Mouse (Mus musculus) heart, embryonic 16.5 days (tissue): ENCODE measurements around the gene Ell. TPM values are rescaled to one million over a fixed set of nuclear protein-coding genes. Genes with fewer than 3 reads are reported as not detected.

Experiments
- ATAC-seq: fragments of 200-750 bp; cut with Nextera tagmentation; replicated peaks from 2 replicates; pipeline ENCODE4 v1.8.0; 2017; ENCODE audit warnings: moderate number of reproducible peaks; ENCODE audit not compliant: insufficient read depth, low FRiP score; ENCODE audit errors: extremely low read depth
- H3K27ac ChIP-seq: fragments of 300-500 bp; sonication (generic); 2 replicates; pipeline ENCODE4 v1.5.1; 2014; ENCODE audit warnings: mild to moderate bottlenecking, low read length, control low read depth, moderate library complexity
- H3K27me3 ChIP-seq: fragments of 300-500 bp; sonication (generic); 2 replicates; pipeline ENCODE4 v1.6.1; 2014; ENCODE audit warnings: low read length, mixed read lengths; ENCODE audit not compliant: control insufficient read depth, insufficient read depth
- H3K36me3 ChIP-seq: fragments of 300-500 bp; sonication (generic); 2 replicates; pipeline ENCODE4 v1.6.1; 2014; ENCODE audit not compliant: control insufficient read depth, insufficient read depth
- H3K4me1 ChIP-seq: fragments of 300-500 bp; sonication (generic); 2 replicates; pipeline ENCODE4 v1.6.1; 2014; ENCODE audit warnings: low read length, mixed read lengths; ENCODE audit not compliant: control insufficient read depth, insufficient read depth
- H3K4me2 ChIP-seq: fragments of 300-500 bp; sonication (generic); 2 replicates; pipeline ENCODE4 v1.6.1; 2014; ENCODE audit warnings: low read depth, mild to moderate bottlenecking, control low read depth, low read length
- H3K4me3 ChIP-seq: fragments of 300-500 bp; sonication (generic); 2 replicates; pipeline ENCODE4 v1.5.1; 2014; ENCODE audit warnings: mild to moderate bottlenecking, control low read depth, low read length
- H3K9ac ChIP-seq: fragments of 300-500 bp; sonication (generic); 2 replicates; pipeline ENCODE4 v1.6.1; 2014; ENCODE audit warnings: low read length, control low read depth
- H3K9me3 ChIP-seq: fragments of 300-500 bp; sonication (generic); replicated peaks from 2 replicates; pipeline ENCODE4 v1.6.1; 2016; ENCODE audit warnings: low read length; ENCODE audit not compliant: control insufficient read depth
- WGBS: fragments of 180-500 bp; shearing (Covaris S2); extraction: QIAGEN DNeasy Blood & Tissue Kit; methylation state at CpG from one replicate; pipeline ENCODE4 v1.1.7; 2014; 5-methylcytosine and 5-hydroxymethylcytosine counted together
- polyA plus RNA-seq: library from polyadenylated mRNA; unstranded; fragments of >200 nt; fragmentation: Nextera tagmentation; extraction: Ambion mirVana; gene quantifications from 2 replicates; pipeline ENCODE4 v1.2.1, GENCODE M21; 2015

Ell gene
- polyA plus RNA-seq, 1 experiment from 2014 or later = 14.0 TPM

- Histone ChIP-seq H3K9ac (no peak overlapping the region), H3K36me3 (no peaks in the 10 kb centered on the region), H3K4me3 (no peak overlapping the region), H3K9me3 (no peaks in the 10 kb centered on the region), H3K27ac (peak overlapping the region; percentile 0; the same call in 1 of the 2 replicates), H3K4me2 (no peak overlapping the region), H3K27me3 (no peaks in the 10 kb centered on the region), H3K4me1 (peaks cover 58% of the 10 kb centered on the region)
- 71% methylated on average over 3 of the region's 3 CpGs for WGBS
- ATAC-seq = no peak
These were observed 25.5 kb downstream of the Ell start for GRCm38 (mm10) chr8:70564696-70565235.

- Histone ChIP-seq H3K36me3 (no peaks in the 10 kb centered on the region), H3K9me3 (no peaks in the 10 kb centered on the region), H3K4me1 (peaks cover 58% of the 10 kb centered on the region), H3K4me2 (no peak overlapping the region), H3K4me3 (no peak overlapping the region), H3K9ac (no peak overlapping the region), H3K27ac (peak overlapping the region; percentile 58), H3K27me3 (no peaks in the 10 kb centered on the region)
- 30% methylated on average over 3 of the region's 3 CpGs for WGBS
- peak; percentile 59 for ATAC-seq
These were observed 26.3 kb downstream of the Ell start for GRCm38 (mm10) chr8:70565561-70565960.

- Histone ChIP-seq H3K4me1 (peaks cover 41% of the 10 kb centered on the region), H3K9ac (no peak overlapping the region), H3K4me2 (no peak overlapping the region), H3K4me3 (no peak overlapping the region), H3K9me3 (no peaks in the 10 kb centered on the region), H3K27me3 (no peaks in the 10 kb centered on the region), H3K27ac (peak overlapping the region; percentile 79), H3K36me3 (peaks cover 11% of the 10 kb centered on the region; the same call in 1 of the 2 replicates)
- no peak for ATAC-seq
These were observed 31.1 kb downstream of the Ell start for GRCm38 (mm10) chr8:70570360-70570759.

GRCm38 (mm10) chr8:70570990-70571389 lies 31.7 kb downstream of the Ell start:
- no peaks in the 10 kb centered on the region for H3K27me3 ChIP-seq
- peaks cover 12% of the 10 kb centered on the region; the same call in 1 of the 2 replicates for H3K36me3 ChIP-seq
- H3K9ac ChIP-seq = peak overlapping the region; percentile 58; the same call in 1 of the 2 replicates
- peak overlapping the region; percentile 79 for H3K27ac ChIP-seq
- no peak overlapping the region for H3K4me2 ChIP-seq
- peaks cover 35% of the 10 kb centered on the region for H3K4me1 ChIP-seq
- no peaks in the 10 kb centered on the region for H3K9me3 ChIP-seq
- WGBS = 45% methylated on average over 6 of the region's 6 CpGs
- H3K4me3 ChIP-seq = no peak overlapping the region
- peak; percentile 68 for ATAC-seq

- ATAC-seq = no peak
- Histone ChIP-seq H3K27ac (peak overlapping the region; percentile 21; the same call in 1 of the 2 replicates), H3K4me2 (no peak overlapping the region), H3K9me3 (no peaks in the 10 kb centered on the region), H3K27me3 (no peaks in the 10 kb centered on the region), H3K4me1 (peaks cover 32% of the 10 kb centered on the region), H3K4me3 (no peak overlapping the region), H3K9ac (no peak overlapping the region), H3K36me3 (peaks cover 16% of the 10 kb centered on the region)
These were observed 35.0 kb downstream of the Ell start for GRCm38 (mm10) chr8:70574302-70574701.

GRCm38 (mm10) chr8:70574915-70575314 lies 35.7 kb downstream of the Ell start:
- no peak overlapping the region for H3K4me2 ChIP-seq
- no peaks in the 10 kb centered on the region for H3K9me3 ChIP-seq
- no peak overlapping the region for H3K4me3 ChIP-seq
- no peaks in the 10 kb centered on the region for H3K27me3 ChIP-seq
- peaks cover 17% of the 10 kb centered on the region for H3K36me3 ChIP-seq
- H3K4me1 ChIP-seq = peaks cover 29% of the 10 kb centered on the region
- H3K27ac ChIP-seq = peak overlapping the region; percentile 23
- 40% methylated on average over 4 of the region's 4 CpGs for WGBS
- H3K9ac ChIP-seq = no peak overlapping the region
- ATAC-seq = 0 out of 2 replicates have a peak, but pooled peaks have one; percentile 50

GRCm38 (mm10) chr8:70577207-70577606 lies 38.0 kb downstream of the Ell start:
- H3K9me3 ChIP-seq = no peaks in the 10 kb centered on the region
- no peak overlapping the region for H3K4me3 ChIP-seq
- H3K4me1 ChIP-seq = peaks cover 12% of the 10 kb centered on the region
- no peak for ATAC-seq
- H3K27ac ChIP-seq = no peak overlapping the region
- WGBS = 90% methylated on average over 3 of the region's 3 CpGs
- no peaks in the 10 kb centered on the region for H3K27me3 ChIP-seq
- peaks cover 26% of the 10 kb centered on the region for H3K36me3 ChIP-seq
- no peak overlapping the region for H3K4me2 ChIP-seq
- no peak overlapping the region for H3K9ac ChIP-seq

GRCm38 (mm10) chr8:70583476-70584387 lies 44.5 kb downstream of the Ell start:
- Histone ChIP-seq H3K4me3 (no peak overlapping the region), H3K9ac (no peak overlapping the region), H3K9me3 (no peaks in the 10 kb centered on the region), H3K4me2 (no peak overlapping the region), H3K36me3 (peaks cover 30% of the 10 kb centered on the region), H3K27me3 (no peaks in the 10 kb centered on the region), H3K4me1 (peaks cover 3% of the 10 kb centered on the region; the same call in 1 of the 2 replicates), H3K27ac (no peak overlapping the region)
- WGBS = 87% methylated on average over 18 of the region's 18 CpGs
- ATAC-seq = no peak

GRCm38 (mm10) chr8:70584606-70585257 lies 45.5 kb downstream of the Ell start:
- Histone ChIP-seq H3K4me1 (peaks cover 3% of the 10 kb centered on the region; the same call in 1 of the 2 replicates), H3K4me2 (no peak overlapping the region), H3K9me3 (no peaks in the 10 kb centered on the region), H3K27ac (no peak overlapping the region), H3K36me3 (peaks cover 28% of the 10 kb centered on the region), H3K4me3 (no peak overlapping the region), H3K9ac (no peak overlapping the region), H3K27me3 (no peaks in the 10 kb centered on the region)
- ATAC-seq = no peak
- WGBS = 87% methylated on average over 9 of the region's 9 CpGs
